Mouse (Mus musculus): Measurements from ENCODE around the gene Rab44.

DNA sequence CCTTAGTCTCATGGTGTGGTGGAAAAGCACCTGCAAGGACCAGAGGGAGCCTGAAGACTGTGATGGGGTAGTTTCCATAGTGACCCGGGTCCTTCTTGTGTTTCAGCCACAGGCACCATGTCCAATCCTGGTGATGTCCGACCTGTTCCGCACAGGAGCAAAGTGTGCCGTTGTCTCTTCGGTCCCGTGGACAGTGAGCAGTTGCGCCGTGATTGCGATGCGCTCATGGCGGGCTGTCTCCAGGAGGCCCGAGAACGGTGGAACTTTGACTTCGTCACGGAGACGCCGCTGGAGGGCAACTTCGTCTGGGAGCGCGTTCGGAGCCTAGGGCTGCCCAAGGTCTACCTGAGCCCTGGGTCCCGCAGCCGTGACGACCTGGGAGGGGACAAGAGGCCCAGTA is 15.7 kb upstream of the Rab44 start:
- TF ChIP-seq CTCF (IDR thresholded peaks at IDR 0.05; ENCODE audit: low read depth) = no peak
- TF ChIP-seq EP300 (IDR thresholded peaks at IDR 0.05; ENCODE audit: low read depth) = no peak
